Mouse (Mus musculus) intestine, embryonic 16.5 days (tissue): ENCODE measurements at regions not wholly inside any gene's neighbourhood (a gene's known extent, or its start where the extent isn't known, plus 50 kb on each side); places are given as distances from the start of the nearest gene placed in this dataset.

Source experiments
- ATAC-seq: fragments of 200-750 bp; cut with Nextera tagmentation; 2 replicates; pipeline ENCODE4 v1.8.0; 2017; ENCODE audit warnings: moderate TSS enrichment, moderate library complexity
- H3K27ac ChIP-seq: fragments of 300-500 bp; sonication (generic); 2 replicates; pipeline ENCODE4 v1.5.1; 2014; ENCODE audit warnings: mild to moderate bottlenecking, low read length
- H3K27me3 ChIP-seq: fragments of 300-500 bp; sonication (generic); replicated peaks from 2 replicates; pipeline ENCODE4 v1.6.1; 2014; ENCODE audit warnings: low read length, control low read depth, mixed read lengths; ENCODE audit not compliant: control insufficient read depth, insufficient read depth
- H3K36me3 ChIP-seq: fragments of 300-500 bp; sonication (generic); 2 replicates; pipeline ENCODE4 v1.6.1; 2014; ENCODE audit warnings: low read length, control low read depth; ENCODE audit not compliant: control insufficient read depth, insufficient read depth
- H3K4me1 ChIP-seq: fragments of 300-500 bp; sonication (generic); 2 replicates; pipeline ENCODE4 v1.6.1; 2014; ENCODE audit warnings: low read length, control low read depth, mixed read lengths; ENCODE audit not compliant: control insufficient read depth, insufficient read depth
- H3K4me2 ChIP-seq: fragments of 300-500 bp; sonication (generic); 2 replicates; pipeline ENCODE4 v1.6.1; 2014; ENCODE audit warnings: low read depth, low read length, control low read depth
- H3K4me3 ChIP-seq: fragments of 300-500 bp; sonication (generic); 2 replicates; pipeline ENCODE4 v1.5.1; 2014; ENCODE audit warnings: mild to moderate bottlenecking, low read length
- H3K9ac ChIP-seq: fragments of 300-500 bp; sonication (generic); 2 replicates; pipeline ENCODE4 v1.6.1; 2014; ENCODE audit warnings: low read depth, low read length
- H3K9me3 ChIP-seq: fragments of 300-500 bp; sonication (generic); 2 replicates; pipeline ENCODE4 v1.6.1; 2016; ENCODE audit warnings: low read length, control low read depth; ENCODE audit not compliant: control insufficient read depth
- WGBS: fragments of 180-500 bp; shearing (Covaris S2); extraction: QIAGEN DNeasy Blood & Tissue Kit; methylation state at CpG from one replicate; pipeline ENCODE4 v1.1.7; 2014; 5-methylcytosine and 5-hydroxymethylcytosine counted together

DNA sequence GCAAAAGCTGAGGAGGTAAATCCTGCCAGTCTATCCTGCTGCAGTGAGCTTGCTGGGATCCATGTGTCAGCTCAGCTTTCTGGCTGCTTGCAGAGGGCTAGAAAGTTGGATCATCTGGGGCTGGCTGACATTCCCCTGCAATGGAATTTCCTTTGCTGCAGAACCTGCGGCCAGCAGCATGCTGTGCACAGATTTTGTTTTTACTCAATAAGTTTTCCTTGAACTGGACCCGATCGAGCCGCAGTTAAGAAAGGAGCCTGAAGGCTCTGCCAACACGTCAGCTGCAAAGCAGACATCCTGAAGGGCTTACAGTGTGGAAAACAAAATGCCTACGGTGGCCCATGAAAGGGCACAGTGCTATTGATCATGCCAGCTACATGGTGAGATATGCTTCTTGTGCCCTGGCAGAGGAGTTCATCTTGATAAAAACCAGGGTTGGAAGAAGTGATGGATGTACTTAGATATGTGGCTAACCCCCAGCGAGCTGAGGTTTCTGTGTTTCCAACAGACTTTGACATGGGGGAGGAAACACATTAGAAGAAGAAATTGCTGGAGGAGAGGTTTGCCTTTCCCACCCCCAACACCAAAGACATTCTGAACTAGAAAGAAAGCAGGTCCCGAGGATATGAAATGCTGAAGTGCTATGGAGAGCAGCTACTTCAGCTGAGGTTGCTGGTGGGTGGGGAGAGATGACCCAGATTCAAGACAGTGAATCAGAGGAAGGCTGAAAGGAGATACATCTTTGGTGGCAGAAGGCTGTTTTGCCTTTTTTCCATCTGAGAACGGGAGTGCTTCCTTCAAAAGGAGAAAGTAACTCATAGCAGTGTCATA is 105.2 kb upstream of the Pdzrn3 start:
- no peaks in the 10 kb centered on the region for H3K9me3 ChIP-seq
- no peak overlapping the region for H3K4me3 ChIP-seq
- no peaks in the 10 kb centered on the region for H3K36me3 ChIP-seq
- no peak overlapping the region for H3K9ac ChIP-seq
- ATAC-seq: peak; percentile 42; the same call in 1 of the 2 replicates
- peaks cover 8% of the 10 kb centered on the region for H3K4me1 ChIP-seq
- H3K4me2 ChIP-seq: no peak overlapping the region
- H3K27me3 ChIP-seq: no peaks in the 10 kb centered on the region
- 41% methylated on average over 9 of the region's 9 CpGs for WGBS
- H3K27ac ChIP-seq: no peak overlapping the region

DNA sequence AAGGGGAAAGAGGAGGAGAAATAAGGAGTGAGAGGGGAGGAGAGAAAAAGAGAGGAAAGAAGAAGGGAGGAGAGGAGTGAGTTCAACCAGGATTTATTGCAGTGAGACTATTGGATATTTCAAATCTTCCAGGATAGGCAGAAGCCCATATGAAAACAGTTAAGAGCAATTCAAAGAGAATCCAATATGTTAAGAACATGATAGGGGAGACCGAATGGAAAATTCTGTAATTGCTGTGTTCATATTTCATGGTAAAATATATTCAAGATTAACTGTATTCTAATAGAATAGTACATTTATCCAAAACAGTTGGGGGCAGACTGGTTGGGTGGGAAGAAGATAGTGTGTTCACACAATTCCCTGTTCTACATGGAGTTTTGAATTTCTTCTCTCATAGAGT is 96.3 kb upstream of the Pdzrn3 start:
- no peaks in the 10 kb centered on the region for H3K9me3 ChIP-seq
- no peak overlapping the region for H3K4me3 ChIP-seq
- no peak overlapping the region for H3K9ac ChIP-seq
- no peaks in the 10 kb centered on the region for H3K36me3 ChIP-seq
- H3K4me1 ChIP-seq: no peaks in the 10 kb centered on the region
- no peaks in the 10 kb centered on the region for H3K27me3 ChIP-seq
- no peak overlapping the region for H3K4me2 ChIP-seq
- no peak for ATAC-seq
- 76% methylated on average over 1 of the region's 1 CpGs for WGBS
- no peak overlapping the region for H3K27ac ChIP-seq

DNA sequence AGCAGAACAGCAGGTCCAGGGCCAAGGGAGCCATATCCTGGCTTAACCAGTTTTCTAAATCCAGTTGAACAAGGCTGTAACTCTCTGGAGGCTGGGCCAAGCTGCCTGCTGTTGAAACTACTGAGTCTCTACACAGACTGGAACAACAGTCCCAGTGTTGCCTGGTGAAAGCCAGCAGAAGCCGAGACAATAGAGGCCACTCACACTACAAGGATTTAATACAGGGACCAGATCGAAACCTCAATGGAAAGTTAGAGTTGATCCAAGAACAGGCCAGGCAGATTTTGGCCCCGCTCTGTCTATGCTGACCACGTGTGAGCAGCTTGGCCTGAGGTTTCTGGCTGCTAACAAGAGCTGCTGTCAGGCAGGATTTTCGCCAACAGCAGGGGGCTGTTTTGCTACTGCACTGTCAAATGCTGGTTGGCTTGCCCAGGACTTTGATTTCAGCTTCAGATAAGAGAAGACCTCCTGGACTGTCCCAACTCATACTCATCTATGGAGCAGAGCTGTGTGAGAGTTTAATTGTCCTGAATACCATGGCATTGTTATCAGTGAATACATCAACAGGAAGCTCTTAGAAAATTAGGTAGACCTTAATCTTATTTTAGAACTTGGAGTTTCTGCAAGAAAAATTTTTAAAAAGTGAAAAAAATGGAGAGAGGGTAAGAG is 95.7 kb upstream of the Pdzrn3 start:
- no peaks in the 10 kb centered on the region for H3K36me3 ChIP-seq
- no peak overlapping the region for H3K27ac ChIP-seq
- H3K9ac ChIP-seq: no peak overlapping the region
- H3K4me2 ChIP-seq: no peak overlapping the region
- no peaks in the 10 kb centered on the region for H3K4me1 ChIP-seq
- WGBS: 47% methylated on average over 5 of the region's 5 CpGs
- peak; percentile 60 for ATAC-seq
- H3K4me3 ChIP-seq: no peak overlapping the region
- H3K9me3 ChIP-seq: no peaks in the 10 kb centered on the region
- H3K27me3 ChIP-seq: no peaks in the 10 kb centered on the region

DNA sequence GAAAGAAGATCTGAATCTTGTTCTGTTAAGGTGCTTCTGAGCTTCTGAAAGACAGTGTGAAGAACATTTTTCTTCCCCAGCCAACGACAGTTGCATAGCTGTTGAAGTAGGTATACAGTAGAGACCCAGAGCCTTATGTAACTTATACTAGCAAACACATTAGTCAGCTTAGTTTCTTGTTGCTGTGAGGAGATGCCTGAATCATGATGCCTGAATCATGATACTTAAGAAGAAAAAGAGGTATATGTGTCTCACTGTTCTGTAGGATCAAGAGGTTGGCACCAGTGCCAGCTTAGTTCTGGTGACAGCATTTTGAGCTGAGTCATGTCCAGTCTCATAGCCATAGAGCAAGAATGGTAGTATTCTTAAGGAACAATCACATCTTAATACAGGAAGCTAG is 87.2 kb upstream of the Pdzrn3 start:
- Histone ChIP-seq H3K9me3 (no peaks in the 10 kb centered on the region), H3K4me1 (no peaks in the 10 kb centered on the region), H3K4me3 (no peak overlapping the region), H3K27ac (no peak overlapping the region), H3K9ac (no peak overlapping the region), H3K4me2 (no peak overlapping the region), H3K36me3 (no peaks in the 10 kb centered on the region), H3K27me3 (no peaks in the 10 kb centered on the region)
- 79% methylated on average over 1 of the region's 1 CpGs for WGBS
- no peak for ATAC-seq

DNA sequence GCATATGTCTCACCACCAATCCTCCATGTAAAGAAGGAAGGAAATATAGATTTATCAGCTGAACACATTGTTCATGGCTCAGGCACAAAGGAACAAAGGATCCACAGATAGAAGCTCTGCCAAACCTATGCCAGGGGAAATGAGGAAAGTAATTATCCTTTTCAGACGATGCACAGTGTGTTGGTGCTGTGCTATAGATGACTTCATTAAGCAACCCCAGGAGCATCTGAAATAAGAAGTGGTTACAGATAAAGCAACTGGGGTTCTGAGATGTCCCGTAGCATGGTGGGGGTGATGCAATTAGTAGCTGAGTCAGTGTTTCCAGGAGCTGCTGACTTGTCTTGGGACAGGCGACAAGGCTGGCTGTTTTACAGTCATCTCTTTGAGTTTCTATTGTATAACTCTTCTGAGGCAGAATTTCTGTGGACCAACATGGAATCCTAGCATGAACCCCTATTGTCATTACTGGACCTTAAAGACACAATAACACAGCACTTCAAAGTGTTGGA is 86.2 kb upstream of the Pdzrn3 start:
- no peak overlapping the region for H3K27ac ChIP-seq
- H3K36me3 ChIP-seq: no peaks in the 10 kb centered on the region
- 83% methylated on average over 3 of the region's 3 CpGs for WGBS
- H3K27me3 ChIP-seq: no peaks in the 10 kb centered on the region
- no peaks in the 10 kb centered on the region for H3K9me3 ChIP-seq
- no peaks in the 10 kb centered on the region for H3K4me1 ChIP-seq
- H3K4me2 ChIP-seq: no peak overlapping the region
- ATAC-seq: no peak
- no peak overlapping the region for H3K4me3 ChIP-seq
- no peak overlapping the region for H3K9ac ChIP-seq

DNA sequence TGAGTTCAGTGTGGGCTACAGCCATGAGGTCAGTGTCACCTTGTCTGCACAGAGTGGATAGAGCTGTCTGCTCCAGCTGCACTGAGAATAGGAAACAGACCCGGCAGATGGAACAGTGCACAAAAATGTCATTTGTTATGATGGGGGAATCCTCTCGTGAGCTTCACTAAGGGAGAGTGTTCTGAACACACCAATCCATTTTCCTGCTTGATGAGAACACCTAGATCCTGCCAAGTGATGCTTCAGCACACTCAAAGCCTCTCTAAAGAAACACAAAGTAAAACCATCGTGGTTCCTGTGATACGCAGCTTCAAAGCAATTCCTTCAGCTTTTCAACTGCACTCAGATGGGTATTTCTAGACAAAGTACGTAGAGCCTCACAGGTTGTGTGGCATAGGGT is 69.0 kb upstream of the Pdzrn3 start:
- 64% methylated on average over 5 of the region's 5 CpGs for WGBS
- no peaks in the 10 kb centered on the region for H3K36me3 ChIP-seq
- H3K27me3 ChIP-seq: no peaks in the 10 kb centered on the region
- ATAC-seq: no peak
- no peak overlapping the region for H3K4me3 ChIP-seq
- H3K4me1 ChIP-seq: no peaks in the 10 kb centered on the region
- H3K9ac ChIP-seq: no peak overlapping the region
- H3K27ac ChIP-seq: no peak overlapping the region
- no peak overlapping the region for H3K4me2 ChIP-seq
- no peaks in the 10 kb centered on the region for H3K9me3 ChIP-seq

DNA sequence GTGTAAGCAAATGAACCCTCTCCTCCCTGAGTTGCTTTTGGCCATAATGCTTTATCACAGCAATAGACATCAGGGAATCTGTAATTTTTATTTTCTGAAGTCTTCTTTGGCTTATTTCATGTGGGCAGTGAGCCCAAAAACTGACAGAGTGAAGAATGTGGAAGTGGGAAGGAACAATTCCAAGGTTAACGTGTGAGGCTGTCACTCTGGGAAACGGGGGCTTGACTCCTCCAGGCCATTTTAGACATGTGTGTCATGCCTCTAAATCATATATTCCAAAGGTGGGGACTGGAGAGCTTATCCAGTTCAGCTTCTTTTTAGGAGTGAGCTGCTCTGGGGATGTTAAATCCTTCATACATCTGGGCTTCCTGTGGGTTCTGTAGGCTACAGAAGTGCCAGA is 68.6 kb upstream of the Pdzrn3 start:
- 43% methylated on average over 2 of the region's 2 CpGs for WGBS
- H3K4me2 ChIP-seq: no peak overlapping the region

DNA sequence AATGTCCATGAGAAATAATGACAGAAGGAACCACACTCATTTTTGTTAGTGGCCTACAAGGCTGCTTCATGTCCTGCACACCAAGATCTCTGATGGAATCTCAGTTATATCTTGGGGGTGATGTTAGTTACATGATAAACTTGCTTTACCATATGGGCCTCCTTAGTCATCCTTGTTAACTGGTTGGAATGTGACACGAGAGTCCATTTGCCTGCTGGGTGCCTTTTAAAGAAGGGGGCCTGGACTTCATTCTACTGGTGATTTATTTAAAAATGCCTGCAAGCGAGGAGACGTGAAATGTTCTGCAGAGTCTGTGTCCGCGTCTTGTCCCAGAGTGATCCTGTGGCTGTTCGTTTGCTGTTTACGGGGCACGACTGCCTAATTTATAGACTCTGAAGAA is 55.1 kb upstream of the Pdzrn3 start:
- no peak overlapping the region for H3K9ac ChIP-seq
- 0 out of 2 replicates have a peak, but pooled peaks cover 2% of the 10 kb centered on the region for H3K4me1 ChIP-seq
- H3K27me3 ChIP-seq: no peaks in the 10 kb centered on the region
- H3K4me3 ChIP-seq: no peak overlapping the region
- no peak overlapping the region for H3K27ac ChIP-seq
- H3K4me2 ChIP-seq: no peak overlapping the region
- no peaks in the 10 kb centered on the region for H3K36me3 ChIP-seq
- no peak for ATAC-seq
- H3K9me3 ChIP-seq: no peaks in the 10 kb centered on the region
- 55% methylated on average over 8 of the region's 8 CpGs for WGBS

More for the DNA sequence above, 68.6 kb upstream of the Pdzrn3 start:
- ATAC-seq: no peak
- H3K9ac ChIP-seq: no peak overlapping the region
- no peak overlapping the region for H3K4me3 ChIP-seq
- H3K27me3 ChIP-seq: no peaks in the 10 kb centered on the region
- H3K27ac ChIP-seq: no peak overlapping the region
- H3K9me3 ChIP-seq: no peaks in the 10 kb centered on the region
- no peaks in the 10 kb centered on the region for H3K4me1 ChIP-seq
- no peaks in the 10 kb centered on the region for H3K36me3 ChIP-seq

DNA sequence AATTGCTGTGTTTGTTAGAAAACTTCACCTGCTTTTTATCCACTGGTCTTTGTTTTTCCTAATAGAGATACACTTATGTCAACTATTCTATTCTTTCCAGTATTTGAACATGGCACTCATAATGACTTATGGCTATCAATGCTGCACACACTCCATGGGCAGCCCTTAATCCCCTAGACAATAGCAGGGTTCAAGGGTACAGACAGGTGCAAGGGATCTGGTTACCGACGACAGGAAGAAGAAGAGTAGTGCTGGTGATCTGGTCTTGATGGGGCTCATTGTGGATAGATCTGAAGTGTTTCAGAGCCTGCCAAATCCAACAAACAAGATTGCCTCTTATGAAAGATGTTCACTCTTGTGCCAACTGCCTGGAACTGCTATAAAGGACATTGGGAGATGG is 51.9 kb upstream of the Pdzrn3 start:
- H3K4me3 ChIP-seq: no peak overlapping the region
- H3K36me3 ChIP-seq: no peaks in the 10 kb centered on the region
- H3K27me3 ChIP-seq: no peaks in the 10 kb centered on the region
- H3K9ac ChIP-seq: no peak overlapping the region
- no peaks in the 10 kb centered on the region for H3K9me3 ChIP-seq
- H3K4me2 ChIP-seq: no peak overlapping the region
- no peak for ATAC-seq
- H3K27ac ChIP-seq: no peak overlapping the region
- H3K4me1 ChIP-seq: 0 out of 2 replicates have a peak, but pooled peaks cover 2% of the 10 kb centered on the region
- WGBS: 49% methylated on average over 2 of the region's 2 CpGs
